Mouse (Mus musculus): Measurements from ENCODE around the gene Serpine1. TPM values are rescaled to one million over a fixed set of nuclear protein-coding genes. Genes with fewer than 3 reads are reported as not detected.

Gene Serpine1
- polyA plus RNA-seq, 1 experiment from 2014 or later = 0.14 TPM

DNA sequence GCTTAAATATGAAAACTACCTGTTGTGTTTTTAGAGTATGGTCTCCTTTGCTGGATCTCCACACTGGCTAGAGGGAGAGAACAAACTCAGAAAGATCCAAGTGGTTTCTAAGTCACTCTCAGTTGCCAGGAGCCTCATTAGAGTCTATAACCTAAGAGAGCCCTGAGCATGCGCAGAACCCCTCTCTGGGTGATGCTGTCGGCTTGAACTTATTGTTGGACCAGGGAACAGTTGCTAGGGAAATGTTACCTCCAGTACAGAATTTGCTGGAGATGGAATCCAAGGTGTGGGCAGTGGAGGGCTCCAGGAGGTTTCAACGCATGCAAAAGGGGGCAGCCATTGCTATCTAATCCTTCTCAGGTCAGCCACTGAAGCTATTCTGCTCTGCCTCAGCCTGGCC lies 47.8 kb downstream of the Serpine1 start:
- Histone ChIP-seq H3K36me3 (ENCODE audit: control insufficient read depth, insufficient read depth, low read length) (no peaks in the 10 kb centered on the region), H3K4me1 (ENCODE audit: control insufficient read depth, insufficient read depth, low read depth, low read length) (peaks cover 2% of the 10 kb centered on the region), H3K27ac (ENCODE audit: low read depth, low read length) (no peak overlapping the region), H3K9me3 (ENCODE audit: control insufficient read depth, low read length) (no peaks in the 10 kb centered on the region), H3K4me2 (ENCODE audit: low read length) (no peak overlapping the region), H3K4me3 (ENCODE audit: low read length) (no peak overlapping the region), H3K9ac (ENCODE audit: low read depth, low read length) (no peak overlapping the region; the same call in 1 of the 2 replicates), H3K27me3 (replicated peaks; ENCODE audit: control insufficient read depth, insufficient read depth, low read length) (peaks cover 35% of the 10 kb centered on the region)
- no peak for ATAC-seq
- WGBS = 41% methylated on average over 3 of the region's 3 CpGs

DNA sequence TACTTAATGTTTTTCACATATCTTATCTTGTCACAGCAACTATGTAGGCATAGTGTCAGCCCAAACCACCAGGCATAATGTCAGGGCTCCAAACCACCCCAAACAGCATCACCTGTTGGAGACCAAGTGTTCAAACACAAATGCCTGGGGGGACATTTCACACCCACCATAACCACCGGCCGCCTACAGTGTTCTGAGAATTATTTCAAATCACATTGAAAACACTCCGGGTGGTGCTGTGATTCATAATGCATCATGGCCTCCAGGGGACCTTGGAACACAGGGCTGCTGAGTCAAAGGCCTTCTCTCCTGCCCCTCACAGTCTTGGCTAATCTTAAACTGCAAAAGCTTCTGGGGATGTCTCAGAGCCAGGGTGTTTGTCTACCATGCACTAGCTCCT lies 56.2 kb downstream of the Serpine1 start:
- Histone ChIP-seq H3K9me3 (ENCODE audit: control insufficient read depth, low read length) (no peaks in the 10 kb centered on the region), H3K27me3 (replicated peaks; ENCODE audit: control insufficient read depth, insufficient read depth, low read length) (no peaks in the 10 kb centered on the region), H3K4me3 (ENCODE audit: low read length) (no peak overlapping the region), H3K4me2 (ENCODE audit: low read length) (no peak overlapping the region), H3K9ac (ENCODE audit: low read depth, low read length) (no peak overlapping the region), H3K27ac (ENCODE audit: low read depth, low read length) (no peak overlapping the region), H3K36me3 (ENCODE audit: control insufficient read depth, insufficient read depth, low read length) (no peaks in the 10 kb centered on the region), H3K4me1 (ENCODE audit: control insufficient read depth, insufficient read depth, low read depth, low read length) (no peaks in the 10 kb centered on the region)
- no peak for ATAC-seq
- WGBS = 92% methylated on average over 3 of the region's 3 CpGs

DNA sequence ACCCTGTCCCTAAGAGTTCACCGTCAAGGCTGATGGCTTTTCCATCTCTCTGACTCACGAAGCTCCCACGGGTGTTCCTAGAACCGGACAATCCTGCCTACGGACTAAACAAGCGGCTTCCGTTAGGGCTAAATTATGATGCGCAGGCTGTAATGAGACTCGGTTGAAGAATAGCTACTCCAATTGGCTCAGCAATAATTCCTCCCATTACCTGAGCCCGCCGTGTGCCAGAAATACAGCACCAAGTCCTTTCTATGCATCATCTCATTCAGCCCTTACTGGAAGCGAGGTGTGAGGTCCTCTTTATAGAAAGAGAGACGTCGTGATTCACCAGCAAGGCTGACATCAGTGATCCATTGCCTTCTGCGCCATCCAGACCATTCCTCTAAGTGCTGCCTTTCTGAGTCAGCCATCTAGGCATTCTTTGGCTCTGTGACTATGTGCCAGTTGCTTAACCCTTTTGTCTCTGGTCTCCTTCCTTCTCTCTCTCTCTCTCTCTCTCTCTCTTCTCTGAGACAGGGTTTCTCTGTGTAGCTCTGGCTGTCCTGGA lies 59.6 kb downstream of the Serpine1 start:
- H3K36me3 ChIP-seq (ENCODE audit: control insufficient read depth, insufficient read depth, low read length) = no peaks in the 10 kb centered on the region
- no peaks in the 10 kb centered on the region for H3K27me3 ChIP-seq (replicated peaks; ENCODE audit: control insufficient read depth, insufficient read depth, low read length)
- 74% methylated on average over 15 of the region's 15 CpGs for WGBS
- no peaks in the 10 kb centered on the region for H3K9me3 ChIP-seq (ENCODE audit: control insufficient read depth, low read length)
- H3K4me1 ChIP-seq (ENCODE audit: control insufficient read depth, insufficient read depth, low read depth, low read length) = no peaks in the 10 kb centered on the region
- H3K4me2 ChIP-seq (ENCODE audit: low read length) = no peak overlapping the region
- no peak for ATAC-seq
- H3K4me3 ChIP-seq (ENCODE audit: low read length) = no peak overlapping the region
- H3K27ac ChIP-seq (ENCODE audit: low read depth, low read length) = no peak overlapping the region
- no peak overlapping the region for H3K9ac ChIP-seq (ENCODE audit: low read depth, low read length)

Other genes starting within 250 kb of the Serpine1 start
- gene Col26a1, start 189.1 kb downstream of the Serpine1 start, polyA plus RNA-seq (2015; fragmentation: Nextera tagmentation; extraction: Ambion mirVana) = 35.9 and 39.1 TPM in 2 replicates
- 136 and 142 TPM in 2 replicates for gene Ift22, start 164.1 kb downstream of the Serpine1 start, polyA plus RNA-seq (2015; fragmentation: Nextera tagmentation; extraction: Ambion mirVana)
- 370 and 382 TPM in 2 replicates for gene Fis1, start 119.0 kb downstream of the Serpine1 start, polyA plus RNA-seq (2015; fragmentation: Nextera tagmentation; extraction: Ambion mirVana)
- gene Cldn15, start 105.7 kb downstream of the Serpine1 start, polyA plus RNA-seq (2015; fragmentation: Nextera tagmentation; extraction: Ambion mirVana) = 0.16 and 0.30 TPM in 2 replicates
- 36.3 and 39.7 TPM in 2 replicates for gene Plod3, start 85.2 kb downstream of the Serpine1 start, polyA plus RNA-seq (2015; fragmentation: Nextera tagmentation; extraction: Ambion mirVana)
- gene Znhit1, start 84.2 kb downstream of the Serpine1 start, polyA plus RNA-seq (2015; fragmentation: Nextera tagmentation; extraction: Ambion mirVana) = 144 and 156 TPM in 2 replicates
- gene Vgf, start 45.9 kb downstream of the Serpine1 start, polyA plus RNA-seq (2015; fragmentation: Nextera tagmentation; extraction: Ambion mirVana) = 14.1 and 17.0 TPM in 2 replicates
- gene Ap1s1, start 26.1 kb downstream of the Serpine1 start, polyA plus RNA-seq (2015; fragmentation: Nextera tagmentation; extraction: Ambion mirVana) = 242 and 260 TPM in 2 replicates
- gene Trim56, start 43.9 kb upstream of the Serpine1 start, polyA plus RNA-seq (2015; fragmentation: Nextera tagmentation; extraction: Ambion mirVana) = 1.8 and 2.3 TPM in 2 replicates
- gene Muc3, start 77.1 kb upstream of the Serpine1 start, polyA plus RNA-seq (2015; fragmentation: Nextera tagmentation; extraction: Ambion mirVana) = not detected in 2 replicates
- 0.51 and 0.55 TPM in 2 replicates for gene Muc3a, start 140.1 kb upstream of the Serpine1 start, polyA plus RNA-seq (2015; fragmentation: Nextera tagmentation; extraction: Ambion mirVana)
- 86.8 and 102 TPM in 2 replicates for gene Ache, start 215.3 kb upstream of the Serpine1 start, polyA plus RNA-seq (2015; fragmentation: Nextera tagmentation; extraction: Ambion mirVana)
- 25.5 and 29.6 TPM in 2 replicates for gene Ufsp1, start 222.4 kb upstream of the Serpine1 start, polyA plus RNA-seq (2015; fragmentation: Nextera tagmentation; extraction: Ambion mirVana)
- 88.1 and 100 TPM in 2 replicates for gene Srrt, start 235.4 kb upstream of the Serpine1 start, polyA plus RNA-seq (2015; fragmentation: Nextera tagmentation; extraction: Ambion mirVana)
- 13.2 and 17.3 TPM in 2 replicates for gene Trip6, start 242.1 kb upstream of the Serpine1 start, polyA plus RNA-seq (2015; fragmentation: Nextera tagmentation; extraction: Ambion mirVana)